Mouse (Mus musculus) G1E (cell line): ENCODE data around the gene Igll1. TPM values are rescaled to one million over a fixed set of nuclear protein-coding genes. Genes with fewer than 3 reads are reported as not detected.
A peak's percentile ranks its signal among the peaks of the same experiment; 100 is the strongest.
"Not testable (repeated sequence)": the region's sequence is repeated elsewhere in the genome, so short reads cannot be mapped to it uniquely, and the experiment has no call there.

Experiments
- ATAC-seq: 2 replicates; pipeline ENCODE4 v1.8.0; 2016; ENCODE audit warnings: mild to moderate bottlenecking; ENCODE audit not compliant: insufficient number of reproducible peaks, poor library complexity, low FRiP score, severe bottlenecking; ENCODE audit errors: extremely low read depth
- DNase-seq: peaks from one replicate; pipeline ENCODE4 v3.0.0; 2012; ENCODE audit warnings: low spot score
- H3K27me3 ChIP-seq: 2 replicates; pipeline ENCODE4 v1.6.1; 2012; ENCODE audit warnings: mild to moderate bottlenecking, low read length, inconsistent platforms; ENCODE audit not compliant: insufficient read depth
- H3K36me3 ChIP-seq: replicated peaks from 2 replicates; pipeline ENCODE3; 2012; ENCODE audit warnings: mild to moderate bottlenecking, inconsistent platforms
- H3K4me1 ChIP-seq: 2 replicates; pipeline ENCODE4 v1.6.1; 2012; ENCODE audit warnings: low read depth, low read length, inconsistent platforms, mixed read lengths; ENCODE audit not compliant: insufficient read depth
- H3K4me3 ChIP-seq: 2 replicates; pipeline ENCODE4 v1.5.1; 2012; ENCODE audit warnings: low read depth, mild to moderate bottlenecking, inconsistent platforms, low read length, moderate library complexity, mixed read lengths
- H3K9me3 ChIP-seq: replicated peaks from 2 replicates; pipeline ENCODE4 v1.6.1; 2012; ENCODE audit warnings: inconsistent platforms
- CTCF ChIP-seq: IDR thresholded peaks from 2 replicates; pipeline ENCODE4 v1.5.1; 2012; ENCODE audit warnings: low read depth, low read length, inconsistent platforms, mixed read lengths
- GATA1 ChIP-seq: IDR thresholded peaks from 2 replicates; pipeline ENCODE4 v1.6.1; 2012; ENCODE audit warnings: borderline replicate concordance, low read length, inconsistent platforms, mixed read lengths
- GATA2 ChIP-seq: IDR thresholded peaks from 2 replicates; pipeline ENCODE4 v1.6.1; 2012; ENCODE audit warnings: low read depth, low read length, inconsistent platforms, borderline replicate concordance
- POLR2AphosphoS5 ChIP-seq: IDR thresholded peaks from 2 replicates; pipeline ENCODE4 v1.6.1; 2012; ENCODE audit warnings: low read depth, low read length, inconsistent platforms; ENCODE audit not compliant: insufficient replicate concordance
- TAL1 ChIP-seq: conservative IDR thresholded peaks from 2 replicates; pipeline ENCODE4 v1.6.1; 2012; ENCODE audit warnings: low read depth, low read length, inconsistent platforms, mixed read lengths
- polyA plus RNA-seq: library from polyadenylated mRNA; stranded (reverse); fragments of >175 nt; gene quantifications from 2 replicates; pipeline ENCODE4 v1.2.3, GENCODE M21; 2012
- total RNA-seq, 2 experiments: library from RNA; stranded (forward) in 1 of 2; stranded (reverse) in 1 of 2; fragments of 200-1000 nt in 1 of 2; fragments of >200 nt in 1 of 2; fragmentation: Nextera tagmentation in 1 of 2; gene quantifications; 2 replicates each; pipeline ENCODE4 v1.2.3; 2014 to 2017

Igll1 gene
- total and polyA plus RNA-seq, 3 experiments: 0.27 TPM; not detected in 2

GRCm38 (mm10) chr16:16870617-16871331 lies 7.0 kb upstream of the Igll1 start, which contains the start of the genes Top3b and Vpreb1:
Gene Top3b (plus strand): TSS chr16:16870736.
Gene Vpreb1 (minus strand): TSS chr16:16870843.
- ATAC-seq (peak; percentile 96), DNase-seq (peak; percentile 88)
- Histone ChIP-seq H3K27me3 (no peaks in the 10 kb centered on the region), H3K9me3 (no peaks in the 10 kb centered on the region), H3K4me3 (peak within 1 kb of the TSS; percentile 78), H3K4me1 (peaks cover 30% of the 10 kb centered on the region), H3K36me3 (peaks cover 27% of the 10 kb centered on the region)
- no peak for TF ChIP-seq POLR2AphosphoS5
- peak; percentile 26 for TF ChIP-seq TAL1
- TF ChIP-seq CTCF: no peak

GRCm38 (mm10) chr16:16870241-16870616 lies 6.4 kb upstream of the Igll1 start:
- peaks cover 24% of the 10 kb centered on the region for H3K36me3 ChIP-seq
- no peak for DNase-seq
- peak overlapping the region; percentile 78 for H3K4me3 ChIP-seq
- no peaks in the 10 kb centered on the region for H3K27me3 ChIP-seq
- H3K4me1 ChIP-seq: peaks cover 31% of the 10 kb centered on the region
- TF ChIP-seq POLR2AphosphoS5 (no peak), TAL1 (no peak), GATA1 (no peak), GATA2 (no peak), CTCF (no peak)
- no peaks in the 10 kb centered on the region for H3K9me3 ChIP-seq
- no peak for ATAC-seq

GRCm38 (mm10) chr16:16865696-16866561 lies 2.1 kb upstream of the Igll1 start:
- Histone ChIP-seq H3K36me3 (no peaks in the 10 kb centered on the region), H3K4me3 (no peak overlapping the region), H3K27me3 (peaks cover 17% of the 10 kb centered on the region), H3K9me3 (no peaks in the 10 kb centered on the region), H3K4me1 (peaks cover 18% of the 10 kb centered on the region)
- DNase-seq (no peak), ATAC-seq (no peak)
- TF ChIP-seq POLR2AphosphoS5 (no peak), TAL1 (no peak), GATA1 (no peak), GATA2 (no peak), CTCF (no peak)

GRCm38 (mm10) chr16:16865217-16865616 lies 1.4 kb upstream of the Igll1 start:
- no peaks in the 10 kb centered on the region for H3K9me3 ChIP-seq
- DNase-seq: no peak
- H3K4me3 ChIP-seq: no peak overlapping the region
- no peaks in the 10 kb centered on the region for H3K36me3 ChIP-seq
- peaks cover 18% of the 10 kb centered on the region for H3K4me1 ChIP-seq
- TF ChIP-seq TAL1: no peak
- TF ChIP-seq POLR2AphosphoS5: no peak
- no peak for TF ChIP-seq GATA2
- no peak for TF ChIP-seq CTCF
- TF ChIP-seq GATA1: no peak
- no peak for ATAC-seq
- peaks cover 23% of the 10 kb centered on the region for H3K27me3 ChIP-seq

- no peak for ATAC-seq
- Histone ChIP-seq H3K27me3 (peaks cover 34% of the 10 kb centered on the region), H3K36me3 (no peaks in the 10 kb centered on the region), H3K4me3 (no peak overlapping the region), H3K9me3 (no peaks in the 10 kb centered on the region), H3K4me1 (peaks cover 14% of the 10 kb centered on the region)
- TF ChIP-seq CTCF (no peak), POLR2AphosphoS5 (no peak), GATA2 (no peak), GATA1 (no peak), TAL1 (no peak)
- no peak for DNase-seq
These were observed 1.5 kb downstream of the Igll1 start for GRCm38 (mm10) chr16:16862288-16862687.

- Histone ChIP-seq H3K27me3 (peaks cover 37% of the 10 kb centered on the region), H3K9me3 (no peaks in the 10 kb centered on the region), H3K4me3 (no peak overlapping the region), H3K36me3 (no peaks in the 10 kb centered on the region), H3K4me1 (no peaks in the 10 kb centered on the region)
- TF ChIP-seq CTCF (no peak), POLR2AphosphoS5 (no peak), GATA1 (no peak), TAL1 (no peak), GATA2 (no peak)
- ATAC-seq (no peak), DNase-seq (no peak)
These were observed 6.9 kb downstream of the Igll1 start for GRCm38 (mm10) chr16:16856731-16857476.

GRCm38 (mm10) chr16:16856054-16856453 lies 7.7 kb downstream of the Igll1 start:
- H3K36me3 ChIP-seq, DNase-seq, H3K9me3 ChIP-seq, ATAC-seq, H3K4me1 ChIP-seq, H3K4me3 ChIP-seq: not testable (repeated sequence)
- peaks cover 34% of the 10 kb centered on the region for H3K27me3 ChIP-seq
